Mouse (Mus musculus): ENCODE data around the gene Mum1.

Gene Mum1

DNA sequence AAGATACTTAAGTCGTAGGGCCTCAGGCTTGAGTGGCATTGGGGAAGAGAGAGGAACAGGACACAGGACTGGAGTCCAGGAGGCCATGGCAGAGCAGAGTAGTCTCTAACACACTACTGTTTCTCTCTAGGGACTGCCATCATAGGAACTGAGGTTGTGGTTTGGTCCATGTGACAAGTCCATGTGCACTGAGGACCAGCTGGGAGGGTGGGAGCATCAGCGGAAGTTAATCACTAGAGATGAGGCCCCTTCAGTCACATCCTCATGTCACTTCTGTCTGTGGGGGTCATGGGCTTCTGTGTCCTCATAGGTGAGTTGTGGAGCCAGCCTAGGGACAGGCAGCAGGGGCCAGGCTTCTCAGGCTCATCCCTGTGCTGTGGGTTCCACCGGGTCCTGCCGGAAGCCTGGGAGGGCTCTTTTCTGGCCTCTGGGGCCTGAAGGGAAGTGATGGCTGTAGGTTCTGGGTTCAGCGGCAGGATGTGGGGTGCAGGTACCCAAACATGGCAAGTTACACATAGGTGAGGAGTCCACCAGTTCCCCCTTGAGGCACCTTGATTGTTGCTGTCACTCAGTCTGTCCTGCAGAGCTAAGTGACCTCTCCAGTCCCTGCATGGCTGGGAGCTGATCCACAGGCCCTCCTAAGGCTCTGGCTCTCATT, 45.1 kb downstream of the Mum1 start:
- no peak for DNase-seq (ENCODE audit: low spot score)

DNA sequence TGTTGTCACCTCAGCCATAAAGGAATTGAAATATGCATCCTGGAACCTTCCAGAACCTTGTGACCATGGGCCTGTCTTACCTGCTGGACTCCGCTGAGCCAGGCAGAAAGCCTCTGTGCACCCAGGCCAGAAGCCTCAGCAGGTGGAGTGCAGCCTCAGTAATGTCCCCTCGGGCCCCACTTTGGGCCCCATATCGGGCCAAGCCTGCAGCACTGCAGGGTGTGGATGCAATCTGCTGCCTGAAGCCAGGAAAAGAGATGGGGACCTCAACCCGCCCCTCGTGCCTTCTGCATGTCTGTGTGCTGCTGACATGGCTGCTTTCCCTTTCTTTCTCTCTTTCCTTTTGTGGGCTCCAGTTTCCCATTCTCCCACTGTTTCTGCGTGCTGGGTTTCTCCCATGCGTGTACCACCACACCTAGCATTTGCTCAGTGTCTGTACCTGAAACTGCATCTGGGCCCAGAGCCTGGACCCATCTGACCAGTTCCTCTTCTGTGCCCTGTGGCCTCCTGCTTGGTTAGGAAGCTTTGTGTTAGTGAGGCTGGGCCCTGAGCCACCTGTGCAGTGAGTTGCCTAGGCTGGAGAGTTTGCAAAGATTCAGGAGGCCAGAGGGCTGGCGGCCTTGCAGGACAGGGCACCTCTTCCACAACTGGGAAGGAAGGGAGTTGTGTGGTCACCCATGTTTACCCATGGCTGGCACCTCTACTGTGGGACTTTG, 45.8 kb downstream of the Mum1 start:
- DNase-seq (ENCODE audit: low spot score) = no peak

DNA sequence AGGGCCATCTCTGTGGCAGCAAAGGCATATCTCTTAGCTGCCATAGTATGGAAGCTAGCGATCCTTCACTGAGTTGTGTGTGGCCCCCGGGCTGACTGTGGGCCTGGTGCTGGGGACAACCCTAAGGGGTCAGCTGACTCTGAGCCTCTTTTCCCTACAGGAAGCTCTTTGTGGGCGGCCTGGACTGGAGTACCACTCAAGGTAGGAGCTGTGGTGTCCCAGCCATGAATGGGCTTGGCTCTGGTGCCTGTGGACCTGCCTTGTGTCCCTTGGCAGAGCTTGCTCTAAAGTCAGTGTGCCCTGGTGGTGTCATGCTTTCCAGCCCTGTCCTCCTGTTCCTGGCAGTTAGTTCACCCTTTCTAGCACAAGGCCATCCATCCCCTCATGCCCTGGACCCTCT, 47.6 kb downstream of the Mum1 start:
- no peak for DNase-seq (ENCODE audit: low spot score)

DNA sequence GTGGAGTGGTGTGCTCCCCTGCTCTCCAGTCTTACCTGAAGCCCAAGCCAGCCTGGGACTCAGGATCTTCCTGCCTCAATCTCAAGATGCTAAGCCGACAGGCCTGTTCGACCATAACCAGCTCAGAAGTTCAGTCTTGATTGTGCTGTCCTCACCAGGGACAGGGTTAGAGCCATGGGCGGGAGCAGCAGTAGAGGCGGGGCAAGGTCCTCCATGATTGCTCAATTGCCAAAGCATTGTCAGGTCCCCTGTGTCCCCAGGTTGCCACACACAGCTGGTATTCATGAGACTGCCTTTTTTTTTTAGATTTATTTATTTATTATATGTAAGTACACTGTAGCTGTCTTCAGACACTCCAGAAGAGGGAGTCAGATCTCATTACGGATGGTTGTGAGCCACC, 50.0 kb downstream of the Mum1 start:
- peak; percentile 52 for DNase-seq (ENCODE audit: low spot score)

DNA sequence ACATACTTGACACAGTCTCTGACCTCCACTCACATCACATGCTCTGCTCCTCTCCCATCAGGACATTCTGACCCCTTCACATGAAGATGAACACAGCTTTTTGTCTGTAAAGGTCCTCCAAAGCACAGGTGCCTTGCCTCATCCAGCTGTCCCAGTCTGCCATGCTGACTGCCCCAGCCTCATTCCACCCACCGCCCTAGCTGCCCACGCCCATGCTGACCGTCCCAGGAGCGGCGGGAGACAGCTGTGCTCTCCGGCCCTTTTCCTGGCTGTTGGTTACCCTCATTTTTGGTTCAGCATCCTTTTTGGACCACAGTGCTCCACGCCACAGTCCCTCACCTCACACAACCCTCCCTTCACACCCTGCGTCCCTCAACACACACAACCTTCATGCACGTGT, 52.2 kb downstream of the Mum1 start:
- no peak for DNase-seq (ENCODE audit: low spot score)

DNA sequence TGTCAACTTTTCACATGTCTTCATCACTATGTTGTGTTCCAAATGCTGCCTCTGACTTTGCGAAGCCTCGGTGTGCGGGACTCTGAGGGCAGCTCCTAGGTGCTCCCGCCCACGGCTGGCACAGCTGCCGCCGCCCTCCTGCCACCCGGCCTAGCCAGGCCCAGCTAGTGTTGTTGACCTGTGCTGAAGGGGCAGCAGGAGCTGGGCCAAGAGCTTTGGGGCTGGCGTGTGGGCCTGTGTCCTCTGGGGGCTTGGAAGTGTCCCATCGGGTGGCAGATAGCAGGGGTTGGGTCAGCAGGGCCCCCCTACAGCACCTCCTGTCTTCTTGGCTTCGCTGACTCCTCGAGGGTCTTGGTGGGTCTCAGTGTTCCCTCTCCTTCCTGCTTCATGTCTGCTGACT, 53.0 kb downstream of the Mum1 start:
- DNase-seq (ENCODE audit: low spot score) = no peak

DNA sequence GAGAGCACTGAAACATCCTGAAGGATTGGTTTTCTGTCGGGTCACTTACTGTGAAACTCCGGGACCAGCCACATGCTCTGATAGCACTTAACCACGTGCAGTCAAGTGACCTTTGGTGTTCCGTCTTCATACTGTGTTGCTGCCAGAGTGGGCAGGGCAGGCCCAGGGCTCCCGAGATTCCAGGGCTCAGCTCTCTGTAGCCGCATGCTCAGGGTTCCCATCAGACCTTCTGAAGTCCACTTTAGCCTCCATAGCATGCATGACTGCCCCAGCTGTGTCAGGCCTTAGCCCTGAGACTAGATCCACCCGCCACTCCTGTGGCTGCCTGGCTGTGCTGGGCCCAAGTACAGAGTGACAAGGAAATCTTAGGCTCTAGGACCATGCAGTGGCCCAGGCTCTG, 55.1 kb downstream of the Mum1 start:
- DNase-seq (ENCODE audit: low spot score) = peak; percentile 61

DNA sequence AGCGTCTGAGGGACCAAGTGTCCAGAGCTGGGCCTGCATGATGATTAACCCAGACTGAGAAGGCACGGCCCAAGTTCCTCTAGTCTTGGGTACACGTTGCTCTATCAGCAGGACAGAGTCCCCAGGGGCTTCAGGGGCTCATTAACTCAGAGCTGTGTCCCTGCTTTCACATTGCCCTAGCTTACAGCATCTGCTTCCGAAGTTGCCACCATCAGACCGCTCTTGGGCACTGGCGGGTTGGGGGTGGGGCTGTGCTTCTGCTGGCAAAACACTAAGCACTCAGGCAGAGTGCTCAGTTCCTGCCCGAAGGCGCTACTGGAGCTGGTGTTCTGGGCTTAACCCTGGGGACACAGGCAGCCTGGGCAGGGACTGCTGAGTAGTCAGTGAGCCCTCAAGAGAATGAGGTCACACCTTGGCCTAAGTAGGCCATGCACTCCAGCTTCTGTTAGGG, 55.7 kb downstream of the Mum1 start:
- peak; percentile 74 for DNase-seq (ENCODE audit: low spot score)

DNA sequence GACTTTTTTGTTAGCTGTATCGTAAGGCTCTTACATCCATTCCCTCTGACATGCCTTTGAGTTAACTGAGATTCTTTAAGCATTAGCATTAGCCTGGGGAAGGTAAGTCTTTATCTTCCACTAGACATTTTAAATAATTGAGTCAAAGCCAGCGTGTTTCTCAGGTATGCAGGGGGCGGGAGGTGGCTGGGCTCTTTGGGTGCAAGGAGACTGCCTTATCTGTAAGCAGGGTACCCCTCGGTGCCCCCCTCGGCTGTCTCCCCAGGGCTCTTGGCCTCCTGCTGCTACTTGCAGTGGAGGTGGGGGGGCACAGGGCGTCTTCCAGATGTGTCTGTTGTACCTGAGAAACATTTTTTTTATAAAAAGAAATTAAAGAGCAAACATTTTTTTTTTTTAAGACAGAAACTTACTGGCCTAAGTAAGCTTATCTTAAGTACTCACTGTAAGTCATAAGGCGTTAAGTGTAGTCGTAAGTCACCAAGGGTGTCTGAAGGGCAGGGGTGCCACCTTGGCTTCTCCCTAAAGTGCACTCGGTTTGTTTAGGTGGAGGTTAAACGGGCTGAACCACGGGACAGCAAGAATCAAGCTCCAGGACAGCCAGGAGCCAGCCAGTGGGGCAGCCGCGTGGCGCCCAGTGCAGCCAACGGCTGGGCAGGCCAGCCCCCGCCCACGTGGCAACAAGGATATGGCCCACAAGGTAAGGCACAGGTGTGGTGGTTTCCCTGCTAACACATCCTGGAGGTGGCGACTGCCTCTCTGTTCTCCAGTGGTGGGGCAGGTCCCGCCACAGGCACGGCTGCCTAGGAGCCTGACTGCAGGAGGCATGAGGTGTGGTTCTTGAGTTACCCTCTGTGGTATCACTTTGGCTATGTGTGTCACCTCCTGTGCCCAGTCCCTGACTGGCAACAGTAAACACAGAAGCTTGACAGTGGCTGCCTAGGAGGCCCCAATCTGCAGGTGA, 56.5 kb downstream of the Mum1 start:
- no peak for DNase-seq (ENCODE audit: low spot score)

DNA sequence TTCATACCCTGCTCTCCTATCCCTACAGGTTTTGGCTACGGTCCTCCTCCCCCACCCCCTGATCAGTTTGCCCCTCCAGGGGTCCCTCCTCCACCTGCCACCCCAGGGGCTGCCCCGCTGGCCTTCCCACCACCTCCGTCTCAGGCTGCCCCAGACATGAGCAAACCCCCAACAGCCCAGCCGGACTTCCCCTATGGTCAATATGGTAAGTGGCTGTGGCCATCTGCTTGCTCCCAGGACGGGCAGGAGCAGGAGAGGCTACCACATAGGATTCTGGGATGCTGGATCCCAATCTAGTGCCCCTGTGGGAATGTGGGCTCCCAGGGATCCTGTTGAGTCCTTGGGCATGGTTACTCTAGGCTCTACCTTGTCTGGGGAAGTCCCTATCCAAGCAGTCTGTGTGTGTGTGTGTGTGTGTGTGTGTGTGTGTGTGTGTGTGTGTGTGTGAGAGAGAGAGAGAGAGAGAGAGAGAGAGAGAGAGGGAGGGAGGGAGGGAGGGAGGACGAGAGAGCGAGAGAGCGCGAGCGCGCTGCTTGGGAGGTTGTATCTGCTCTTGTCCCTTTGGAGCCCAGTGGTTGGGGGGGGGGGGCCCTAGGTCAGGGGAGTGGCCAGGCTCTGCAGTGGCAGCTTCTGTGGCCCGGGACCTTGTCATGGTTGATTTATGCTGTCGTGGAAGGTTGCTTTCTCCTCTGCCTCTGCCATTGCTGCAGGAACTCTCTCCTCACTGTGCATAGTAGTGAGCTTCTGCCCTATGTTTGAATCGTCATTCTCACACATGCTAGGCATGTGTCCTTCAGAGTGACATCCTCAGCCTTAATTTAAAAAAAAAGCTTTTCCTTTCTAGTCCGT, 59.2 kb downstream of the Mum1 start:
- DNase-seq (ENCODE audit: low spot score) = no peak

DNA sequence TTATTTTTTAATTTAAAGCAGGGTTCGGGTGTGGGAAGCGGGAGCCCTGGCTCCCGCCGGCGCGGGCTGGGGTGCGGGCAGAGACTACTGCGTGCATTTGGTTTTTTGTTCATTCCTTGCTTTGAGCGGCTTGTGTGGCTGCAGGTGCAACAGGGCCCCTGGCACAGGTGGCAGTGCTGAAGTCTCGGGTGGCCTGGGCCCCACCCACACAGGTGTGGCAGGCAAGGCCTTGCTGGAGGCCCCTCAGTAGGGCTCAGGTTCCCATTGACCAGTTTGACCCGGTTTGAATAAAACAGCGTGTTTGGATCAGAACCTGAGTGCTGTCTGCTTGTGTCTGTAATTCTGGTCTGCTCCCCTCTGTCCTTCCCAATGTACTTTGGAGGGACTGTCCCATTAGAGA, 61.9 kb downstream of the Mum1 start:
- DNase-seq (ENCODE audit: low spot score) = no peak

DNA sequence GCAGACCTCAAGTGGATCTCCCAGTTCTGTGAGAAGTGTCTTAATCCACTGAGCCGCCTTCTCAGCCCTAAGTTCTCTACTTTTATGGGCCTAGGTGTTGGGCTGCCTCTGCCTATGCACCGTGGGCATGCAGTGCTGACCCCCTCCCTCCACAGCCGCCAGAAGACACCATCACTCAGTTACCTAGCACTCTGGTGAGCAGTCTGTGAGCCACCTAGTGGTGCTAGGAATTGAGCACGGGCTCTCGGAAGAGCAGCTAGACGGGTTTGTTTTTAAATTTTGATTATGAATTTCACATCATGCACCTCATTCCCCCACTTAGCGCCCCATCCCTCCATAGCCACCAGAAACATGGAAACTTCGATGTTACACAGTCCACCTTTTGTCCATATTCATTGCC, 62.4 kb downstream of the Mum1 start:
- no peak for DNase-seq (ENCODE audit: low spot score)

DNA sequence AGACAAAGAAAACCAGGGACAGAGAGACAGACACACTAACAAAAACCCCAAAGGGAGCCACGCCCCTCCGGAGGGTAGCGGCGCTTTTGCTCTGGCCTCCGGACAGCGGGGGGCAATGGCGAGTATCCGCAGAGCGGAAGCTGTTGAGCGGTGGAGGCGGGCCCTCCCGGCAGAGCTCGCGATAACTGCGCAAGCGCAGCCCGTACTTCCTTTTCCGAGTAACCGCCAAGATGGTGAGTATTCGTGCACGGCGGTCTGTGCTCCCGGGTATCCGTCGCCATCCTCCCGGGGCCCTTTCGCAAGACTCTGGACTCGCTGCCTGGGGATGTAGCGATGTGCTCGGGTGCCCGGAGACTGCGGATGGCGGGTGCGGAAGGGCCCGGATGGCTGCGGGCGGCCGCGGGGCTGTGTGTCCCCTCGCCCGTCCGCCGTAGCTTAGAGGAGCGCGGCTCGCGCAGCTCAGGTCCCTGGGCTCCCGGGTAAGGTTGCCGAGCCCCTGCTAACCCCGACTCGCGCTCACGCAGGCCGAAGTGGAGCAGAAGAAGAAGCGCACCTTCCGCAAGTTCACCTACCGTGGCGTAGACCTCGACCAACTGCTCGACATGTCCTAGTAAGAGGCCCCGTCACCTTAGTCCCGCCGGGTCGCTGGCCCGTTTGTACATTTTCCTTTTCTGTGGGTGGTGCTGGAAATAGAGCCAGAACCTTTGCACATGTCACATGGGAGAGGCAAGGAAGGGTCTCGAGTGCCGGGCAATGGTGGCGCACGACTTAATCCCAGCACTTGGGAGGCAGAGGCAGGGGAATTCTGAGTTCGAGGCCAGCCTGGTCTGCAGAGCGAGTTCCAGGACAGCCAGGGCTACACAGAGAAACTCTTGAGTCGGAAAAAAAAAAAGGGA, 66.3 kb downstream of the Mum1 start, which contains the start of gene Rps15:
Gene Rps15, plus strand, starts transcription at position 203 of the 896 bp plus-strand sequence.
- DNase-seq (ENCODE audit: low spot score) = peak; percentile 94

DNA sequence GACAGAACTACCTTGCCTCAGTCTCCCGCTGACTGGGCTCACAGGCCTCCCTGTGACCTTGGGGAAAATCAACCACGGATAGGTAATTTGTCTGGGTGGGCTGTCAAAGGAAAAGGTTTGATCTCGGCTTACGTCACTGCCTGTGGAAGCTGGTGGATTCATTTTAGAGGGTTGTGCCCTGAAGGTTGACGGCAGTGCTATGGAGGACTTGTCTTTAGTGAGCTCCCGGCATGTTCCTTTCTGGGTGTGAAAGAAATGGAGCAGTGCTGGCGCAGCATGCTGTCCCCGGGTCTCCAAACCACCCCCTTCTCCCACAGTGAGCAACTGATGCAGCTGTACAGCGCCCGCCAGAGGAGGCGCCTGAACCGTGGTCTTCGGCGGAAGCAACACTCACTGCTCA, 67.1 kb downstream of the Mum1 start:
- DNase-seq (ENCODE audit: low spot score) = no peak

All from yolk sac, embryonic 10.5 days (tissue).